Mouse (Mus musculus) lung, adult 2 months (tissue): ENCODE data around the gene Sh3tc1.

ENCODE experiments used
- CTCF ChIP-seq: fragments of 200-500 bp; IDR thresholded peaks from 2 replicates; pipeline ENCODE4 v1.5.1; 2011; ENCODE audit warnings: mild to moderate bottlenecking, low read length, control low read depth; ENCODE audit not compliant: insufficient read depth
- POLR2A ChIP-seq: fragments of 200-500 bp; IDR thresholded peaks from 2 replicates; pipeline ENCODE4 v1.6.1; 2011; ENCODE audit warnings: low read depth, mild to moderate bottlenecking, control low read depth, low read length, borderline replicate concordance; ENCODE audit errors: extremely low read depth

GRCm38 (mm10) chr5:35674081-35674555, 65.7 kb downstream of the Sh3tc1 start:
- TF ChIP-seq CTCF (no peak), POLR2A (no peak)
